Mouse (Mus musculus): ENCODE data around the gene Trim45. TPM values are rescaled to one million over a fixed set of nuclear protein-coding genes. Genes with fewer than 3 reads are reported as not detected.

Trim45 gene
- 1 to 10 TPM; 1.8 to 4.2 TPM for total RNA-seq (2021)
- 1.7 and 1.8 TPM in 2 replicates for polyA plus RNA-seq (2012; rRNA removed)
- long read RNA-seq, full-length matches to known transcripts = 3 of 5 reads
- long read RNA-seq, partial matches to known transcripts = 0 of 5 reads
- long read RNA-seq, other reads (novel, unspliced or antisense) = 2 of 5 reads

GRCm38 (mm10) chr3:100921825-100922505 lies at the start of gene Trim45:
Trim45 (plus strand) TSS chr3:100922202.
- DNase-seq = peak; percentile 99

GRCm38 (mm10) chr3:100877057-100877456 lies 44.9 kb upstream of the Trim45 start:
- no peak for DNase-seq

DNA sequence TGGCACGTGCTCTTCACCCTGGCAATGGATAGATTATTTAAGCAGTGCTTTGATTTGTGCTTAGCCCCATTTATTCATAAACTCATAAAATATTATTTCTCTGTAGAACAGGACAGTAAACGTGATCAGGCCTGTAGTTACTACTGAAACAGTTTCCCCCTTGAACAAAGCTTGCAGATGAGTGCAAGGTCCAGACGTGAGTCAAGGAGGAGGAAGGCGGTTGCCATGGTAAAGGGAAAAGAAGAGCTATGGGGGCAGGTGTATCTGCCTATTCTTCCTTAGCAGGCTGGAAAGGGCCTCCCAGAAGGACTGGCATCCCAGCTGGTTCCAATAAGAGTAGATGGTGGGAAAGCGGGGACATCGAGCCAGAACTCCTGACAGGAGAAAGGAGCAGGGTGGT lies 40.6 kb upstream of the Trim45 start:
- no peak for DNase-seq

DNA sequence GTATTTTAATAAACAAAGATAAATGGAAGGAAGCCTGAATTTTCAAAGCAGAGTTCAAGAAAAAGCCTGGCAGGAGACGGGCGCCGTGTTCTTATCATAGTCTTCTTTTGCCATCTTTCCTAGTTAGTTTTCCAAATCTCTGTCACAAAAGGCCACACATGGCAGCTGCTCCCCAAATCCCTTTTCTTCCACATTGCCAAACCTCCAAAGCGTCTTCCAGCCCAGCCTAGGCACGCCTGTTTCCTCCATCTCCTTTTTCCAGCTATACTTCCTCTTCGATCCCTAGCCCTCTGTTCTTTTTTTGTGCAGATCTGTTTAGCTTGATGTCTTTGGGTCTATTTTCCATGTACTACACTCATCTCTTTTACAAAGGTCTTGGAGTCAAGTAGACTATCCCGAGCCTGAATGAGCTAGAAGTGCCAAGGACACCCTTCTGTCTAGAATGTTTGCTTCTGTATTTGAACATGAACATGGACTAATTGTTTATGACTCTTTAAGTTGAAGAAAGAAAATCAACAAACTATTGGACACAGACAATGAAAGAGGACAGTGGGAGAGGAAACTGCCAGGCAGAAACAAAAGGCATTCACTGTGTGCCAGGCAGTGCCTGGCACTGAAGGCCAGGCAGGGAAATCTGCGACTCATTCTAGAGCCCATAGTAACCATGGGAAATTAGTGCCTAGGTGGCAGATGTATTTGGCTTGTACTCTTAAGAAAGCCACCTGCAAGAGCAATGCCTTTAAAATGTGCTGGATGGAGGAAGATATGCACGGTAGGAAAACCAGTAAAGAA lies 40.0 kb upstream of the Trim45 start:
- DNase-seq = no peak

- DNase-seq = peak; percentile 57
Measured at GRCm38 (mm10) chr3:100889234-100889633, 32.8 kb upstream of the Trim45 start.

DNA sequence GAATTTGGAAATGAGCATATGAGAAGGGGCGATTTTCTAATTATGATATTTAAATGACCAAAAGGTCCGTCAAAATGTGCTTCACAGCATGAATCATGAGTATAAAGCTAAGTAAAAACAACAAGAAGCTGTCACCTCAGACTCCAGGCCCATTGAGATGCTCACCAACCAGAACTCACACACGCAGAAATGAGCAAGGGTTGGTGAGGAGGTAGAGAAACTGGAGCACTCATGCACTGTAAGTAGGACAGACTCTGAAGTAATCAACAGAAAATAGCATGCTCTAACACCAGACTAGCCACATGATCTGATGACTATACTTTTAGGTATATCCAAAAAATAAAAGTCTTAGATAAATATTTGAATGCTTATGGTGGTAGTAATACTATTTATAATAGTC lies 31.6 kb upstream of the Trim45 start:
- no peak for DNase-seq

- DNase-seq = peak; percentile 61
Measured at GRCm38 (mm10) chr3:100892383-100893335, 29.3 kb upstream of the Trim45 start.

DNA sequence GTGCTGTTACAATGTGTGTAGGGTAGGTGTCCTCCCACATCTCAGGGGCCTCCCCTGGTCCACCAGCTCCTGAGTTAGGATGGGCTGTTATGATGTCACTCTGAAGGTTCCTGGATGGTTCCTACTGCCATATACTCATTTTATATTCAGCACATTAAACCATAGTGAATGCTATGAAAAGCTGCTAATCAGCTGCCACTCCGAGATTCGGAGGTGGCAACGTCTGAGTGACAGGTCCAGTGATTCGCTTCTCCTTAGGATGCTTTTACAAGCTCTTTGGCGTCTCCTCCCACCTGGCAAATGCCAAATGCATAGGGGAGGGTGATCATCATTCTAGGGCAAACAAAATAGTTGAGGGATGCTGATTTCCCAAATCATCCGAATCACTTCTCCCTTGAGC lies 26.5 kb upstream of the Trim45 start:
- no peak for DNase-seq

GRCm38 (mm10) chr3:100906128-100906527 lies 15.9 kb upstream of the Trim45 start:
- DNase-seq = no peak

GRCm38 (mm10) chr3:100906916-100907315 lies 15.1 kb upstream of the Trim45 start:
- peak; percentile 31 for DNase-seq

GRCm38 (mm10) chr3:100908594-100908993 lies 13.4 kb upstream of the Trim45 start:
- DNase-seq = no peak

GRCm38 (mm10) chr3:100910621-100911020 lies 11.4 kb upstream of the Trim45 start:
- no peak for DNase-seq

DNA sequence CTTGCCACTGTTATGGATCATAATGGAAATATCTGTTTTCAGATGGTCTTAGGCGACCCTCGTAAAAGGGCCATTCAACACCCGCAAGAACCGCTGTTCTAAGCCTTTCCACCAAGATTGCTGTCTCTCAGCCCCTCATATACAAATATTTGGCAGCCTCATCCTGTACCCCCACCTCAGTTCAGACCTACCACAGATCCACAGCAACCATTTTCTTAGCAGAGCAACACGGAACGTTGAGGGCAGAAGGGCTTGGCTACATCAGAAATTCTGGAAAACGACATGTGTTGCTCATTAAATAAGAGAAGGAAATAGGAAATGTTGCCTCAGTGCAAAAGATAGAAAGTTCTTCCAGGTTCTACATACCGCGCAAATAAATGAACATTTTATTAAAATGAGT lies 11.0 kb upstream of the Trim45 start:
- no peak for DNase-seq

GRCm38 (mm10) chr3:100911498-100912213 lies 10.3 kb upstream of the Trim45 start:
- DNase-seq = peak; percentile 38

DNA sequence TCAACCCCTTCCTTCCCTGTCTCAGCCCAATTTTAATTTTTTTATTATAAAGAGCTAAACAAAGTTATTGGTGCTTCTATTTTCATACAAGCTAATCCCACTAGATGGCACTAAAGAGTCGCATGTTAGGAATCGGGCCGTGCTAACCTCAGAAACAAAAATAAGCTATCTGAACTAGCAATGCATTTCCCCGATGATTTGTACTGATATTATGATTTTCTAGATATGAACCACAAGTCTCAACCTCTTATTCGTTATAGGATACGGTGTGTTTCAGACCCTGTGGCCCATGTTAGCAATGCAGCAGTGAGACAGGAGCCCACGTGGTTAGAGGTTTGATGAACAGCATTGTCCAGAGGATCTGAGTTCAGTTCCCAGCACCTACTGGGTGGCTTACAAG lies 5.2 kb upstream of the Trim45 start:
- DNase-seq = no peak

GRCm38 (mm10) chr3:100920611-100921140 lies 1.3 kb upstream of the Trim45 start:
- DNase-seq = no peak

DNA sequence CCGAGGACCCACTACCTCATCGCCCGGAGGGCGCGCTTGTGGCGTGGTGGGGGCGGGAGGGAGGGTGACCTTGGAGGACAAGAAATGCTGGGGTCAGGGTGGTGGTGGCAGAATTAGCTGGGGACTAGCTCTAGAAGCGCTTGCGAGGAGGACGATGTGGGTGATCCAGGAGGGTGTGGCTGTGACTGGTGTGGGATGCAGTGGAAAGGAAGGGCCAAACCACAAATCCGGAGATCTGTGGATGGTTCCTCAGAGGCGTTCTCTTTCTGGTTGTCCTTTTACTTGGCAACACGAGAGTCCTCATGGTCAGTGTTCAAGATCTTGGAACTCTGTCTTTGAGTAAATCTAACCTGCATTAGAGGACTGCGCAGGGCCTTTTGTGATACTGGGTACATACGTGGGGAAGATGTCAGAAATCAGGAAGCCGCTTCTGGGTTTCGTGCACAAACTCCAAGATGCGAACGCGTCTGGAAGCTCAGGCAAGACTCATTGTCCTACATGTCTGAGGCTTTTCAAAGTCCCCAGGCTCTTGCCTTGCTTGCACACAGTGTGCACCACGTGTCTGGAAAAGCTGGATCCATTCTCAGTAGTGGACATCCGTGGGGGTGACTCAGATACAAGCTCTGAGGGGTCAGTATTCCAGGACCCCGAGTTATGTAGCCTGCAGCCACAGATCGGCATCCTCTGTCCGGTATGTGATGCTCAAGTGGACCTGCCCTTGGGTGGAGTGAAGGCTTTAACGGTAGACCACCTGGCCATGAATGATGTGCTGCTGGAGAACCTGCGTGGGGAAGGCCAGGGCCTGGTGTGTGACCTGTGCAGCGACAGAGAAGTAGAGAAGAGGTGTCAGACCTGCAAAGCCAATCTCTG lies 739 bp downstream of the Trim45 start:
- DNase-seq = no peak

DNA sequence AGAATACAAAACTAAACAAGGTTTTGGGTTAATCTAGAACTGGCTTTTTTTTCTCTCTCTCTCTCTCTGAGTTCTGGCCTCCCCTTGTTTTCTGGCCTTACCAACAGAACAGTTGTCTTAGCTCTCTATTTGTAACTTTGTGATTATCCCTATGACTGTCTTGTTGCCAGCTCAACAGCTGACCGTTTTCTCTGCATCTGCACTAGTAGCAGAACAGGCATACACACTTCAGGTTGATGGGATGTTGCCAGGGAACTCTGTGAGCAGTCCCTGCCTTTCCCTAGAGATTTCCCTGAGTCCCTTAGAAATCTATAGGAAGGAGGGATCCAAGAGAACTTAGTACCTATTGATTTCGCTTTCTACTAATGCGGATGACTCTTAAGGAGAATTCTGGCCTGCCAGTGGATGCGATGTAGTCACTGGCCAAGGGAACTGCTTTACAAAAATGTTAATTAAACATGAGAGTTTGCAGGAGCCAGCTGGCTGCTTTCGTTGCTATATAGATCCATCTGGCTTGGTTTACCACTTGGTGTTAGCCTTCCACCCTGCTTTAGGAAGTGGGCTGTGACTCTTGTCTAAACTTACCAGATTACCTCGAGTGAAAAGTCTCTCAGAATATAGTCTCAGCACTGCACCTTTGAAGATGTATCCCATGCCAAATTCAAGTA lies 2.2 kb downstream of the Trim45 start:
- DNase-seq = no peak

- no peak for DNase-seq
Measured at GRCm38 (mm10) chr3:100925176-100925575, 3.2 kb downstream of the Trim45 start.

All from adrenal gland, adult 2 months (tissue).